Mouse (Mus musculus): ENCODE data around the gene Elfn1. TPM values are rescaled to one million over a fixed set of nuclear protein-coding genes. Genes with fewer than 3 reads are reported as not detected.

Elfn1 gene
- polyA plus RNA-seq, 1 experiment from 2014 or later = 0.47 TPM

DNA sequence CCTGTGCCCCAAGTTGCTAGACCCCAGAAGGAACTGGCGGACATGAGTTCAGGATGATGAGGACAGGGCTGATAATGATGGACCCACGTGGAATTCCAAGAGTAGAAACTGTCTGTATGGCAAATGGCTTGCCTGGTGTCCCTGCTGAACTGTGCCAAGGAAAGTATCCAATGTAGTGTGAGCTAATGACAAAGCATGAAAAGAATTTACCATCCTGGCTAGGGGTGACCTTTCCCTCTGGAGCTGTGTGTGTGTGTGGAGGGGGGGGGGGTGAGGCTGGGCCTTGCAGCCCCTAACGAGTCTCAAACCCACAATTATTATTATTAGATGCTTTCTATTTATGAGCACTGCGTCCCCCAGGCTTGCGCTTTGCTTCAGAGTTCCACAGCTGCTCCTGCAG is 105.9 kb downstream of the Elfn1 start:
- ATAC-seq (ENCODE audit: borderline replicate concordance, extremely low read depth, low FRiP score, low TSS enrichment) = no peak
- Histone ChIP-seq H3K9me3 (no peaks in the 10 kb centered on the region), H3K36me3 (no peaks in the 10 kb centered on the region), H3K27me3 (no peaks in the 10 kb centered on the region), H3K9ac (no peak overlapping the region), H3K4me2 (no peak overlapping the region), H3K4me3 (no peak overlapping the region), H3K4me1 (no peaks in the 10 kb centered on the region), H3K27ac (no peak overlapping the region)
- 75% methylated on average over 5 of the region's 5 CpGs for WGBS

- no peak overlapping the region for H3K4me3 ChIP-seq
- no peak overlapping the region for H3K27ac ChIP-seq
- H3K36me3 ChIP-seq = no peaks in the 10 kb centered on the region
- WGBS = 100% methylated on average over 1 of the region's 1 CpGs
- H3K9ac ChIP-seq = no peak overlapping the region
- no peaks in the 10 kb centered on the region for H3K9me3 ChIP-seq
- H3K4me2 ChIP-seq = no peak overlapping the region
- H3K27me3 ChIP-seq = no peaks in the 10 kb centered on the region
- no peaks in the 10 kb centered on the region for H3K4me1 ChIP-seq
- no peak for ATAC-seq (ENCODE audit: borderline replicate concordance, extremely low read depth, low FRiP score, low TSS enrichment)
Observed at GRCm38 (mm10) chr5:140016896-140017295, 109.2 kb downstream of the Elfn1 start.

DNA sequence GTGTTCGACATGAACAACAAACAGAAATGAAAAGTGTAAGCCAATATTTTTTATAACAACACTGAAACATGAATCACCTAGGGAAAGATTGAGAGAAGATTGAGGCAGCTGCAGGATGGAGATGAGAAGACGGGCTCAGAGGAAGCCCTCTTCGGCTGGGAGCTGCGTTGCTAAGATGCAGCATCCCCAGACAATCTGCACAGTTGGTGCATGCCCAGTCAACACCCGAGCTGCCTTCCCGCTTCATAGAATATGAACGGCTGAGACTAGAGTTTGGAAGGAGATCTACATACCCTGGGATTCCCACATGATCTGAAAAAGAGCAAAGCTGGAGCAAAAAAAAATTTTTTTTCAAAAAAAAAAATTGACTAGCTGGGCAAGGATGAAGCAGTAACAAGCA is 111.0 kb downstream of the Elfn1 start:
- H3K9ac ChIP-seq = no peak overlapping the region
- 88% methylated on average over 7 of the region's 7 CpGs for WGBS
- no peaks in the 10 kb centered on the region for H3K4me1 ChIP-seq
- no peak overlapping the region for H3K4me2 ChIP-seq
- ATAC-seq (ENCODE audit: borderline replicate concordance, extremely low read depth, low FRiP score, low TSS enrichment) = no peak
- no peaks in the 10 kb centered on the region for H3K36me3 ChIP-seq
- H3K27ac ChIP-seq = no peak overlapping the region
- no peaks in the 10 kb centered on the region for H3K27me3 ChIP-seq
- no peaks in the 10 kb centered on the region for H3K9me3 ChIP-seq
- H3K4me3 ChIP-seq = no peak overlapping the region

DNA sequence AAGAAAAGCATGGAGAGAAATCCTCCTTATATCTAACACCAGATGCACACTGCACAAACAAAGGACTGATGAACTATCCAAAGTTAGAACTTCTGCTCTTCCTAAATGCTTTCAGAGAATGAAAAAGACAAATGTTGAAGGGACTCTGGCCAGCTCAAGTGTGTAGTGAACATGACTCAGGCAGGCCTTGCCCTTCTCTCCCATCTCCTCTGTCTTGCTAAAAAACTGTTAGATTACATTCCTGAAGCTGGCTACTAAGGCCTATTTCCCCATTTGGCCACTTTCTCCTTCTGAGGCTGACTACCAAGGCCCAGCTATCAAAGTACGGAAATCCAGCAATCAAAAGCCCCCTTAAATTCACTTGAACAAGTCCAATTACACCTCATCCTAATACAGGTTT is 111.9 kb downstream of the Elfn1 start:
- Histone ChIP-seq H3K4me2 (no peak overlapping the region), H3K27ac (no peak overlapping the region), H3K9me3 (no peaks in the 10 kb centered on the region), H3K4me1 (no peaks in the 10 kb centered on the region), H3K36me3 (no peaks in the 10 kb centered on the region), H3K27me3 (no peaks in the 10 kb centered on the region), H3K4me3 (no peak overlapping the region), H3K9ac (no peak overlapping the region)
- 96% methylated on average over 1 of the region's 1 CpGs for WGBS
- no peak for ATAC-seq (ENCODE audit: borderline replicate concordance, extremely low read depth, low FRiP score, low TSS enrichment)

DNA sequence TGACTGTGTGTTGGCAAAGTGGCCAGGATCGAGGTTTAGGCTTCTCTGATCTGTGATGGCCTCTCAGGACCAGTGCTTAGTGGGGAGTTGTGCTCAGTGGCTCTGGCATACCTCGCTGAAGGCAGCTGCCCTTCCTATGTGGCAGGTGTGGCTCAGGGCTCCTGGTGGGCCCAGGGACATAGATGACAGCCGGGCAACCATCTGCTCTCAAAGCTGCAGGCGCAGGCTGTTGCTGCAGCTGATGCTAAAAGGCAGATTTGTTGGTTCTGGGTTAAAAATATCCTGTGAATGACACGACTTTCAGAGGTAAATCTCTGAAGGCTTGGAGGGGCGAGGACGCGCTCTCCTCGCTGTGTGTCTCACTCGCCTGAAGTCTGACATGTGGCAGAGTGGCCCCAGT is 114.0 kb downstream of the Elfn1 start:
- Histone ChIP-seq H3K4me2 (no peak overlapping the region), H3K36me3 (no peaks in the 10 kb centered on the region), H3K27me3 (no peaks in the 10 kb centered on the region), H3K27ac (no peak overlapping the region), H3K9me3 (no peaks in the 10 kb centered on the region), H3K4me3 (no peak overlapping the region), H3K4me1 (no peaks in the 10 kb centered on the region), H3K9ac (no peak overlapping the region)
- no peak for ATAC-seq (ENCODE audit: borderline replicate concordance, extremely low read depth, low FRiP score, low TSS enrichment)
- WGBS = 84% methylated on average over 10 of the region's 10 CpGs

- Histone ChIP-seq H3K27ac (no peak overlapping the region), H3K9me3 (no peaks in the 10 kb centered on the region), H3K27me3 (no peaks in the 10 kb centered on the region), H3K4me3 (no peak overlapping the region), H3K9ac (no peak overlapping the region), H3K36me3 (no peaks in the 10 kb centered on the region), H3K4me1 (no peaks in the 10 kb centered on the region), H3K4me2 (no peak overlapping the region)
- ATAC-seq (ENCODE audit: borderline replicate concordance, extremely low read depth, low FRiP score, low TSS enrichment) = no peak
- 88% methylated on average over 6 of the region's 6 CpGs for WGBS
Observed at GRCm38 (mm10) chr5:140022861-140023260, 115.1 kb downstream of the Elfn1 start.

DNA sequence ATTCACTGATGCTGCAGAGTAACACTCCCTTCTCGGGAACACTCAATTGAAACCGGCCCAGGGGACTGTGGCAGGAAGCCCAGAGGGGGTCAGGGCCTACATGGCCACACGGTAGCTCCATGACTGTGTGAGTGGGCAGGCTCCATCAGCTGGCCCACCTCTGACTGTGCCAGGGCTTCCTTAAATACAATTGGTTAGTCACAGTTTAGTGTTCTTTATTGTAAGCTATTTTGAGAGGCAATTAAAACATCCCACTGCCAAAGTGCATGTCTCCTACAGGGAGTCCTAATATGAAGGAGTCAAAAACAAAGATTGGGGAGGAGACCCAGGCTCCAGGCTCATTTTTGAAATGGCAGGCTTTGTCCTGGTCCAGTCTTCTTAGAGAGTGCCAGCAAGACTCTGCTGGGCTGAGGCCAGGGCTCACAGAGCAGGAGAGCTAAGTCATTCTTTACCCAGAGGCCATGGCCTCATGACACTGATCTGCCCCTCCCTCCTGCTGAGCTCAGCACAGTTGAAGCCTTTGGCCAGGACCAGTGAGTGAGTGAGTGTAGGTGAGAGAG is 116.3 kb downstream of the Elfn1 start:
- WGBS = 44% methylated on average over 3 of the region's 3 CpGs
- no peak for ATAC-seq (ENCODE audit: borderline replicate concordance, extremely low read depth, low FRiP score, low TSS enrichment)
- H3K36me3 ChIP-seq = no peaks in the 10 kb centered on the region
- no peaks in the 10 kb centered on the region for H3K4me1 ChIP-seq
- no peak overlapping the region for H3K4me2 ChIP-seq
- H3K9ac ChIP-seq = no peak overlapping the region
- no peaks in the 10 kb centered on the region for H3K27me3 ChIP-seq
- H3K9me3 ChIP-seq = no peaks in the 10 kb centered on the region
- H3K4me3 ChIP-seq = no peak overlapping the region
- no peak overlapping the region for H3K27ac ChIP-seq

Other genes starting within 250 kb of the Elfn1 start
- 3.4 and 3.5 TPM in 2 replicates for gene Micall2, start 171.6 kb upstream of the Elfn1 start, polyA plus RNA-seq (2015; fragmentation: Nextera tagmentation; extraction: Ambion mirVana)
- gene Ints1, start 132.3 kb upstream of the Elfn1 start, polyA plus RNA-seq (2015; fragmentation: Nextera tagmentation; extraction: Ambion mirVana) = 22.8 and 24.7 TPM in 2 replicates
- 14.1 and 15.3 TPM in 2 replicates for gene Mafk, start 116.4 kb upstream of the Elfn1 start, polyA plus RNA-seq (2015; fragmentation: Nextera tagmentation; extraction: Ambion mirVana)
- gene Tmem184a, start 88.0 kb upstream of the Elfn1 start, polyA plus RNA-seq (2015; fragmentation: Nextera tagmentation; extraction: Ambion mirVana) = 12.5 and 13.2 TPM in 2 replicates
- gene Gm26938, start 81.5 kb upstream of the Elfn1 start, polyA plus RNA-seq (2015; fragmentation: Nextera tagmentation; extraction: Ambion mirVana) = not detected in 2 replicates
- 73.9 and 76.8 TPM in 2 replicates for gene Psmg3, start 81.1 kb upstream of the Elfn1 start, polyA plus RNA-seq (2015; fragmentation: Nextera tagmentation; extraction: Ambion mirVana)

Data from lung, embryonic 15.5 days (tissue).